Mouse (Mus musculus) CH12.LX (cell line): ENCODE measurements around the gene Vamp8. TPM values are rescaled to one million over a fixed set of nuclear protein-coding genes. Genes with fewer than 3 reads are reported as not detected.
A peak's percentile ranks its signal among the peaks of the same experiment; 100 is the strongest.

Experiments
- DNase-seq: peaks from one replicate; pipeline ENCODE4 v3.0.0-alpha.2; 2013; ENCODE audit errors: extremely low read depth
- H3K27ac ChIP-seq: 2 replicates; pipeline ENCODE4 v1.5.1; 2012; ENCODE audit warnings: low read depth, mild to moderate bottlenecking, control low read depth, moderate library complexity; ENCODE audit not compliant: insufficient read depth
- H3K27me3 ChIP-seq: replicated peaks from 2 replicates; pipeline ENCODE3; 2012; ENCODE audit warnings: inconsistent platforms
- H3K36me3 ChIP-seq, 2 experiments: replicated peaks in 1 of 2; 2 replicates each; pipeline versions ENCODE3 to v1.6.1; 2012; ENCODE audit warnings: inconsistent platforms in 1 of 2, low read length in 1 of 2, mild to moderate bottlenecking in 1 of 2, mixed read lengths in 1 of 2, moderate library complexity in 1 of 2; ENCODE audit not compliant: control insufficient read depth in 1 of 2, insufficient read depth in 1 of 2
- H3K4me1 ChIP-seq, 2 experiments: 2 replicates each; pipeline ENCODE4 v1.6.1; 2012; ENCODE audit warnings: inconsistent platforms in 1 of 2, moderate library complexity in 1 of 2; ENCODE audit not compliant: insufficient read depth in 2 of 2, control insufficient read depth in 1 of 2
- H3K4me2 ChIP-seq: 2 replicates; pipeline ENCODE4 v1.6.1; 2012; ENCODE audit warnings: low read depth, mild to moderate bottlenecking, control low read depth; ENCODE audit not compliant: poor library complexity, insufficient read depth, severe bottlenecking
- H3K4me3 ChIP-seq, 3 experiments: fragments of 150-350 bp in 1 of 3; sonication (generic) in 1 of 3; replicated peaks in 1 of 3; 2 replicates each; pipeline versions ENCODE3 to v1.5.1; 2011 to 2012; ENCODE audit warnings: low read depth in 2 of 3, low read length in 2 of 3, mild to moderate bottlenecking in 2 of 3, moderate library complexity in 2 of 3, control low read depth in 1 of 3, improper control_type of control experiment in 1 of 3, inconsistent platforms in 1 of 3, mixed read lengths in 1 of 3; ENCODE audit not compliant: poor library complexity in 1 of 3
- H3K79me2 ChIP-seq: replicated peaks from 2 replicates; pipeline ENCODE4 v1.6.1; 2012; ENCODE audit warnings: mild to moderate bottlenecking, moderate library complexity; ENCODE audit not compliant: control insufficient read depth, poor library complexity, insufficient read depth, severe bottlenecking; ENCODE audit errors: extremely low read depth
- H3K9ac ChIP-seq: 2 replicates; pipeline ENCODE4 v1.6.1; 2012; ENCODE audit warnings: low read depth, mild to moderate bottlenecking, control low read depth, moderate library complexity; ENCODE audit not compliant: insufficient read depth
- H3K9me3 ChIP-seq: replicated peaks from 2 replicates; pipeline ENCODE3; 2012; ENCODE audit warnings: low read length, inconsistent platforms, mixed read lengths
- BHLHE40 ChIP-seq: IDR thresholded peaks from 2 replicates; pipeline ENCODE4 v1.6.1; 2011; ENCODE audit warnings: mild to moderate bottlenecking, low read depth, low read length, improper control_type of control experiment
- CHD1 ChIP-seq: IDR thresholded peaks from 2 replicates; pipeline ENCODE4 v1.6.1; 2012; ENCODE audit warnings: low read depth, low read length, improper control_type of control experiment, inconsistent platforms
- CHD2 ChIP-seq: IDR thresholded peaks from 2 replicates; pipeline ENCODE4 v1.6.1; 2011; ENCODE audit warnings: low read length, improper control_type of control experiment
- CTCF ChIP-seq, 2 experiments: IDR thresholded peaks in 1 of 2; conservative IDR thresholded peaks in 1 of 2; 2 replicates each; pipeline ENCODE4 v1.5.1; 2011 to 2012; ENCODE audit warnings: low read depth in 2 of 2, low read length in 2 of 2, improper control_type of control experiment in 1 of 2, inconsistent platforms in 1 of 2, mild to moderate bottlenecking in 1 of 2, moderate library complexity in 1 of 2
- E2F4 ChIP-seq: IDR thresholded peaks from 2 replicates; pipeline ENCODE4 v1.6.1; 2011; ENCODE audit warnings: low read depth, low read length, improper control_type of control experiment; ENCODE audit not compliant: insufficient replicate concordance
- ELF1 ChIP-seq: IDR thresholded peaks from 2 replicates; pipeline ENCODE4 v1.6.1; 2014; ENCODE audit warnings: low read depth, mild to moderate bottlenecking, inconsistent platforms, low read length, improper control_type of control experiment
- EP300 ChIP-seq: IDR thresholded peaks from 2 replicates; pipeline ENCODE4 v1.6.1; 2011; ENCODE audit warnings: low read length, improper control_type of control experiment
- ETS1 ChIP-seq: conservative IDR thresholded peaks from 2 replicates; pipeline ENCODE4 v1.6.1; 2012; ENCODE audit warnings: low read depth, mild to moderate bottlenecking, inconsistent platforms, low read length, improper control_type of control experiment, moderate library complexity
- GABPA ChIP-seq: IDR thresholded peaks from 2 replicates; pipeline ENCODE4 v1.6.1; 2012; ENCODE audit warnings: low read depth, low read length, improper control_type of control experiment, inconsistent platforms; ENCODE audit not compliant: insufficient replicate concordance
- HCFC1 ChIP-seq: IDR thresholded peaks from 2 replicates; pipeline ENCODE4 v1.6.1; 2012; ENCODE audit warnings: low read depth, mild to moderate bottlenecking, inconsistent platforms, low read length, improper control_type of control experiment
- IRF4 ChIP-seq: IDR thresholded peaks from 2 replicates; pipeline ENCODE4 v1.6.1; 2014; ENCODE audit warnings: low read depth, mild to moderate bottlenecking, inconsistent platforms, low read length, improper control_type of control experiment
- JUN ChIP-seq: IDR thresholded peaks from 2 replicates; pipeline ENCODE4 v1.6.1; 2011; ENCODE audit warnings: low read depth, mild to moderate bottlenecking, low read length, improper control_type of control experiment, moderate library complexity; ENCODE audit not compliant: insufficient read depth
- JUND ChIP-seq: conservative IDR thresholded peaks from 2 replicates; pipeline ENCODE4 v1.6.1; 2011; ENCODE audit warnings: low read depth, low read length, improper control_type of control experiment
- KAT2A ChIP-seq: IDR thresholded peaks from 2 replicates; pipeline ENCODE4 v1.6.1; 2012; ENCODE audit warnings: low read length, improper control_type of control experiment, inconsistent platforms; ENCODE audit not compliant: insufficient replicate concordance
- MAFK ChIP-seq: IDR thresholded peaks from 2 replicates; pipeline ENCODE4 v1.6.1; 2011; ENCODE audit warnings: low read length, improper control_type of control experiment; ENCODE audit not compliant: insufficient replicate concordance
- MAX ChIP-seq: IDR thresholded peaks from 2 replicates; pipeline ENCODE4 v1.6.1; 2011; ENCODE audit warnings: low read length, improper control_type of control experiment
- MAZ ChIP-seq: IDR thresholded peaks from 2 replicates; pipeline ENCODE4 v1.6.1; 2012; ENCODE audit warnings: low read depth, mild to moderate bottlenecking, inconsistent platforms, low read length, improper control_type of control experiment, moderate library complexity
- MEF2A ChIP-seq: IDR thresholded peaks from 2 replicates; pipeline ENCODE4 v1.6.1; 2014; ENCODE audit warnings: low read depth, mild to moderate bottlenecking, inconsistent platforms, low read length, improper control_type of control experiment, borderline replicate concordance
- MXI1 ChIP-seq: IDR thresholded peaks from 2 replicates; pipeline ENCODE4 v1.6.1; 2011; ENCODE audit warnings: mild to moderate bottlenecking, low read depth, low read length, improper control_type of control experiment
- MYC ChIP-seq: IDR thresholded peaks from 2 replicates; pipeline ENCODE4 v1.6.1; 2011; ENCODE audit warnings: low read depth, mild to moderate bottlenecking, improper control_type of control experiment, low read length
- NELFE ChIP-seq: IDR thresholded peaks from 2 replicates; pipeline ENCODE4 v1.6.1; 2011; ENCODE audit warnings: low read depth, low read length, improper control_type of control experiment
- NRF1 ChIP-seq: IDR thresholded peaks from 2 replicates; pipeline ENCODE4 v1.6.1; 2014; ENCODE audit warnings: low read depth, mild to moderate bottlenecking, inconsistent platforms, low read length, improper control_type of control experiment, moderate library complexity
- PAX5 ChIP-seq: IDR thresholded peaks from 2 replicates; pipeline ENCODE4 v1.6.1; 2012; ENCODE audit warnings: low read length, inconsistent platforms, mixed read lengths
- POLR2A ChIP-seq: IDR thresholded peaks from 2 replicates; pipeline ENCODE4 v1.6.1; 2011; ENCODE audit warnings: low read depth, mild to moderate bottlenecking, improper control_type of control experiment, low read length
- POLR2AphosphoS2 ChIP-seq: IDR thresholded peaks from 2 replicates; pipeline ENCODE4 v1.6.1; 2011; ENCODE audit warnings: low read depth, low read length, improper control_type of control experiment
- RAD21 ChIP-seq: IDR thresholded peaks from 2 replicates; pipeline ENCODE4 v1.6.1; 2011; ENCODE audit warnings: low read depth, mild to moderate bottlenecking, low read length, improper control_type of control experiment, moderate library complexity
- RCOR1 ChIP-seq: conservative IDR thresholded peaks from 2 replicates; pipeline ENCODE4 v1.6.1; 2012; ENCODE audit warnings: low read depth, mild to moderate bottlenecking, inconsistent platforms, low read length, improper control_type of control experiment
- SIN3A ChIP-seq: IDR thresholded peaks from 2 replicates; pipeline ENCODE4 v1.6.1; 2012; ENCODE audit warnings: low read length, improper control_type of control experiment, inconsistent platforms
- SMC3 ChIP-seq: IDR thresholded peaks from 2 replicates; pipeline ENCODE4 v1.6.1; 2011; ENCODE audit warnings: low read depth, low read length, improper control_type of control experiment
- TBP ChIP-seq: conservative IDR thresholded peaks from 2 replicates; pipeline ENCODE4 v1.6.1; 2011; ENCODE audit warnings: low read depth, low read length, improper control_type of control experiment
- TCF12 ChIP-seq: IDR thresholded peaks from 2 replicates; pipeline ENCODE4 v1.6.1; 2014; ENCODE audit warnings: low read depth, mild to moderate bottlenecking, inconsistent platforms, low read length, improper control_type of control experiment
- UBTF ChIP-seq: IDR thresholded peaks from 2 replicates; pipeline ENCODE4 v1.6.1; 2012; ENCODE audit warnings: low read depth, mild to moderate bottlenecking, inconsistent platforms, low read length, improper control_type of control experiment, moderate library complexity
- USF1 ChIP-seq: IDR thresholded peaks from 2 replicates; pipeline ENCODE4 v1.6.1; 2014; ENCODE audit warnings: low read depth, mild to moderate bottlenecking, inconsistent platforms, low read length, improper control_type of control experiment
- USF2 ChIP-seq: conservative IDR thresholded peaks from 2 replicates; pipeline ENCODE4 v1.6.1; 2011; ENCODE audit warnings: low read depth, low read length, improper control_type of control experiment
- ZC3H11A ChIP-seq: IDR thresholded peaks from 2 replicates; pipeline ENCODE4 v1.6.1; 2012; ENCODE audit warnings: low read depth, mild to moderate bottlenecking, inconsistent platforms, low read length, improper control_type of control experiment
- ZKSCAN1 ChIP-seq: IDR thresholded peaks from 2 replicates; pipeline ENCODE4 v1.6.1; 2012; ENCODE audit warnings: low read depth, inconsistent platforms, low read length, improper control_type of control experiment, borderline replicate concordance
- ZMIZ1 ChIP-seq: IDR thresholded peaks from 2 replicates; pipeline ENCODE4 v1.6.1; 2012; ENCODE audit warnings: low read depth, mild to moderate bottlenecking, inconsistent platforms, low read length, improper control_type of control experiment
- ZNF384 ChIP-seq: IDR thresholded peaks from 2 replicates; pipeline ENCODE4 v1.6.1; 2012; ENCODE audit warnings: low read depth, low read length, improper control_type of control experiment, inconsistent platforms
- dilution Hi-C: fragments of 300-500 bp; cut with MboI; formaldehyde crosslinking; loops from 2 replicates; pipeline ENCODE4 v1.14.3; 2020; ENCODE audit warnings: low sequenced_read_pairs; ENCODE audit not compliant: extremely low pct_unique_long_range_greater_than_20kb, extremely low pct_ligation_motif_present
- in situ Hi-C: fragments of 300-500 bp; cut with MboI; formaldehyde crosslinking; loops from 3 replicates; pipeline ENCODE4 v1.14.3; 2019; ENCODE audit warnings: low sequenced_read_pairs, low pct_ligation_motif_present, low pct_unique_long_range_greater_than_20kb, mixed read lengths
- polyA plus RNA-seq: library from polyadenylated mRNA; unstranded; fragments of >175 nt; gene quantifications from 2 replicates; pipeline ENCODE4 v1.2.1, GENCODE M21; 2012; ENCODE audit warnings: low read depth; ENCODE audit not compliant: insufficient read length
- total RNA-seq, 2 experiments: library from RNA; depleted of rRNA; stranded (reverse); fragments of 300-350 nt in 1 of 2; fragments of >200 nt in 1 of 2; gene quantifications; 2 replicates each; pipeline ENCODE4 v1.2.3; 2012 to 2014

The Vamp8 gene
- 105 and 110 TPM in 2 replicates for total RNA-seq (2012; rRNA removed)
- total RNA-seq (2014; rRNA removed) = 111 and 130 TPM in 2 replicates
- 98.9 and 114 TPM in 2 replicates for polyA plus RNA-seq

GRCm38 (mm10) chr6:72389941-72390771 lies at the start of gene Vamp8:
Vamp8 (minus strand) TSS chr6:72390703.
- Histone ChIP-seq H3K79me2 (no peaks in the 10 kb centered on the region), H3K4me1 (peaks cover 9 to 23% of the 10 kb centered on the region in 2 experiments), H3K27me3 (no peaks in the 10 kb centered on the region), H3K4me3 (peak within 1 kb of the TSS; percentile 71 to 75 (median 74)), H3K27ac (peak within 1 kb of the TSS; percentile 37), H3K36me3 (peaks cover 5 to 34% of the 10 kb centered on the region in 2 experiments), H3K9ac (peak within 1 kb of the TSS; percentile 89), H3K9me3 (peaks cover 2% of the 10 kb centered on the region), H3K4me2 (peak within 1 kb of the TSS; percentile 69)
- peak; percentile 59 for DNase-seq
- in situ Hi-C loops = no loop called here
- dilution Hi-C loops = no loop called here
- no peak for TF ChIP-seq ETS1
- no peak; the same call in 1 of the 2 replicates for TF ChIP-seq MAX
- TF ChIP-seq GABPA = no peak
- TF ChIP-seq TCF12 = no peak; the same call in 1 of the 2 replicates
- TF ChIP-seq NELFE = no peak; the same call in 1 of the 2 replicates
- TF ChIP-seq PAX5 = no peak
- TF ChIP-seq USF2 = no peak
- no peak for TF ChIP-seq USF1
- no peak for TF ChIP-seq EP300
- no peak for TF ChIP-seq BHLHE40
- no peak for TF ChIP-seq NRF1
- 0 out of 2 replicates have a peak, but pooled peaks have one; percentile 7 for TF ChIP-seq MAZ
- TF ChIP-seq SMC3 = no peak
- no peak for TF ChIP-seq POLR2AphosphoS2
- peak; percentile 79 for TF ChIP-seq SIN3A
- no peak; the same call in 1 of the 2 replicates for TF ChIP-seq UBTF
- TF ChIP-seq E2F4 = no peak
- peak; percentile 36; the same call in 1 of the 2 replicates for TF ChIP-seq TBP
- no peak; the same call in 1 of the 2 replicates for TF ChIP-seq ZMIZ1
- TF ChIP-seq ZNF384 = no peak
- peak; percentile 52 for TF ChIP-seq CHD2
- no peak for TF ChIP-seq KAT2A
- no peak for TF ChIP-seq MYC
- TF ChIP-seq MEF2A = no peak
- TF ChIP-seq IRF4 = peak; percentile 27; the same call in 1 of the 2 replicates
- TF ChIP-seq CTCF (conservative IDR thresholded peaks at IDR 0.05 in 1 of 2, IDR thresholded peaks at IDR 0.05 in 1 of 2; ENCODE audit: low read depth in 2 of 2, low read length in 2 of 2) = 0 out of 4 replicates have a peak, but pooled peaks of 1 of the 2 experiments have one; percentile 24
- peak; percentile 77 for TF ChIP-seq ELF1
- TF ChIP-seq CHD1 = no peak
- TF ChIP-seq MXI1 = peak; percentile 39; the same call in 1 of the 2 replicates
- 0 out of 2 replicates have a peak, but pooled peaks have one; percentile 11 for TF ChIP-seq MAFK
- no peak for TF ChIP-seq ZC3H11A
- peak; percentile 67 for TF ChIP-seq POLR2A
- TF ChIP-seq JUND = no peak
- peak; percentile 7 for TF ChIP-seq HCFC1
- no peak for TF ChIP-seq ZKSCAN1
- peak; percentile 7 for TF ChIP-seq RAD21
- no peak for TF ChIP-seq JUN
- TF ChIP-seq RCOR1 = 0 out of 2 replicates have a peak, but pooled peaks have one; percentile 8
